Mouse (Mus musculus): ENCODE data around the gene Ppp1r15b. TPM values are rescaled to one million over a fixed set of nuclear protein-coding genes. Genes with fewer than 3 reads are reported as not detected.

Gene Ppp1r15b
- total RNA-seq (2021), result 100 to 1,000 TPM in 1 of 2 experiments, 10 to 100 TPM in 1; 83.1 to 108 TPM
- long read RNA-seq, experiment 1, full-length matches to known transcripts, result 27 of 69 reads
- long read RNA-seq, experiment 1, partial matches to known transcripts, result 0 of 69 reads
- long read RNA-seq, experiment 1, other reads (novel, unspliced or antisense), result 42 of 69 reads
- long read RNA-seq, experiment 2, full-length matches to known transcripts, result 22 of 28 reads
- long read RNA-seq, experiment 2, partial matches to known transcripts, result 0 of 28 reads
- long read RNA-seq, experiment 2, other reads (novel, unspliced or antisense), result 6 of 28 reads

- DNase-seq, result peak; percentile 99
Observed at GRCm38 (mm10) chr1:133130638-133131560, at the start of gene Ppp1r15b. Gene Ppp1r15b, plus strand, starts transcription at chr1:133131143.

GRCm38 (mm10) chr1:133083003-133083546 is 47.9 kb upstream of the Ppp1r15b start:
- no peak for DNase-seq

GRCm38 (mm10) chr1:133083942-133084625 is 46.9 kb upstream of the Ppp1r15b start:
- no peak for DNase-seq

- no peak for DNase-seq
Observed at GRCm38 (mm10) chr1:133084708-133085416, 46.1 kb upstream of the Ppp1r15b start.

GRCm38 (mm10) chr1:133085417-133085742 is 45.6 kb upstream of the Ppp1r15b start:
- no peak for DNase-seq

GRCm38 (mm10) chr1:133086804-133087203 is 44.1 kb upstream of the Ppp1r15b start:
- no peak for DNase-seq

GRCm38 (mm10) chr1:133087206-133087905 is 43.6 kb upstream of the Ppp1r15b start:
- DNase-seq, result peak; percentile 79

GRCm38 (mm10) chr1:133088196-133088595 is 42.7 kb upstream of the Ppp1r15b start:
- DNase-seq, result no peak

- no peak for DNase-seq
Observed at GRCm38 (mm10) chr1:133089415-133089814, 41.5 kb upstream of the Ppp1r15b start.

- no peak for DNase-seq
Observed at GRCm38 (mm10) chr1:133090641-133091040, 40.3 kb upstream of the Ppp1r15b start.

GRCm38 (mm10) chr1:133091483-133091882 is 39.5 kb upstream of the Ppp1r15b start:
- DNase-seq, result no peak

GRCm38 (mm10) chr1:133093719-133094118 is 37.2 kb upstream of the Ppp1r15b start:
- no peak for DNase-seq

- DNase-seq, result peak; percentile 84
Observed at GRCm38 (mm10) chr1:133100980-133101798, 29.8 kb upstream of the Ppp1r15b start.

- DNase-seq, result no peak
Observed at GRCm38 (mm10) chr1:133102108-133102507, 28.8 kb upstream of the Ppp1r15b start.

- DNase-seq, result no peak
Observed at GRCm38 (mm10) chr1:133103315-133103714, 27.6 kb upstream of the Ppp1r15b start.

- DNase-seq, result no peak
Observed at GRCm38 (mm10) chr1:133103871-133104270, 27.1 kb upstream of the Ppp1r15b start.

GRCm38 (mm10) chr1:133116108-133116507 is 14.8 kb upstream of the Ppp1r15b start:
- no peak for DNase-seq

GRCm38 (mm10) chr1:133118127-133118526 is 12.8 kb upstream of the Ppp1r15b start:
- DNase-seq, result no peak

- DNase-seq, result no peak
Observed at GRCm38 (mm10) chr1:133118844-133119243, 12.1 kb upstream of the Ppp1r15b start.
